Comparison of ENCODE assay signal across 10 mouse cellular contexts in the genomic region with DNA sequence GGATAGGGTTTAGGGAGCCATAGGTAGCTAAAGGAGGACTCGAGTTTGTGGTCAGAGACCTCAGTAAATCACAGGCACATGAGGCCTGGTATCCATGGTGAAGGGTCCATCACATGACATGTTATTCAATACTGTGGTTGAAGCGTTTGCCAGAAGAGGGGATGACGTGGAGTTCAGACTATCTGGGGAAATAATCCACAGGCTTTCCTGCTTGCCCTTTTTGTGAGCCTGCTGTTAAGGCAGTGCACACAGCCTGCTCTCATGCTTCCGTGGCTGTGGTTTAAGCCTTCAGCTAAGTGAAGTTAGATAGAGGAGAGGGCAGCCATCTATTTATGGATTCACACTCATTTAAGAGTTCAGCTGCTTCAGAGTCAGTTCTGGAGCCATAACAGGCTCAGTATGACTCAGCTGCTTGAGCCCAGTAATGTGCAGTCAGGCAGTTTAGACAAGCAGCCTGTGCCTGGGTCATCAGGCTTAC.
DNase-seq lines count a peak whose midpoint lies in the region; ATAC-seq and TF ChIP-seq lines count a peak whose summit lies in the region.
"Had no signal": no experiment of that assay in that cellular context is flagged by ENCODE, and none has a peak within 500 bp of the region (broad histone marks: within the 10 kb centered on the region; RNA-seq: fewer than 3 reads in every experiment).

No protein-coding gene starts in this region.

- H3K27ac ChIP-seq in kidney, postnatal 0 days: no peak overlapping the region
- H3K27ac ChIP-seq in midbrain, embryonic 13.5 days: no peak overlapping the region
- no peak overlapping the region for H3K27ac ChIP-seq in midbrain, postnatal 0 days (ENCODE audit: low read depth, low read length)
- H3K27ac ChIP-seq: forebrain, embryonic 13.5 days had no signal

- H3K27me3 ChIP-seq in kidney, postnatal 0 days (ENCODE audit: insufficient read depth, low read length): no peaks in the 10 kb centered on the region
- no peaks in the 10 kb centered on the region for H3K27me3 ChIP-seq in midbrain, embryonic 13.5 days
- H3K27me3 ChIP-seq in midbrain, postnatal 0 days (ENCODE audit: insufficient read depth, low read length): no peaks in the 10 kb centered on the region
- H3K27me3 ChIP-seq: forebrain, embryonic 13.5 days had no signal

- 37% methylated on average over 4 of the region's 4 CpGs for WGBS in kidney, postnatal 0 days
- 77% methylated on average over 4 of the region's 4 CpGs for WGBS in midbrain, embryonic 13.5 days
- 68% methylated on average over 4 of the region's 4 CpGs for WGBS in midbrain, postnatal 0 days

- TF ChIP-seq CTCF in kidney, postnatal 0 days (IDR thresholded peaks at IDR 0.05; ENCODE audit: low read depth): no peak
- no peak for TF ChIP-seq CTCF in midbrain, postnatal 0 days (IDR thresholded peaks at IDR 0.05)

- no peaks in the 10 kb centered on the region for H3K4me1 ChIP-seq in kidney, postnatal 0 days (replicated peaks; ENCODE audit: insufficient read depth, low read length)
- no peaks in the 10 kb centered on the region for H3K4me1 ChIP-seq in midbrain, embryonic 13.5 days (replicated peaks)
- no peaks in the 10 kb centered on the region for H3K4me1 ChIP-seq in midbrain, postnatal 0 days (ENCODE audit: insufficient read depth, low read length)
- H3K4me1 ChIP-seq: forebrain, embryonic 13.5 days had no signal

- H3K4me2 ChIP-seq in kidney, postnatal 0 days (ENCODE audit: low read length): no peak overlapping the region
- no peak overlapping the region for H3K4me2 ChIP-seq in midbrain, embryonic 13.5 days (replicated peaks)
- no peak overlapping the region for H3K4me2 ChIP-seq in midbrain, postnatal 0 days (ENCODE audit: low read depth, low read length, poor library complexity, severe bottlenecking)
- H3K4me2 ChIP-seq: forebrain, embryonic 13.5 days had no signal

- H3K9ac ChIP-seq in kidney, postnatal 0 days (ENCODE audit: low read depth, low read length): no peak overlapping the region
- no peak overlapping the region for H3K9ac ChIP-seq in midbrain, embryonic 13.5 days (replicated peaks)
- no peak overlapping the region for H3K9ac ChIP-seq in midbrain, postnatal 0 days (replicated peaks; ENCODE audit: low read length, poor library complexity, severe bottlenecking)
- H3K9ac ChIP-seq: forebrain, embryonic 13.5 days had no signal

- no peak overlapping the region for H3K4me3 ChIP-seq in kidney, postnatal 0 days (replicated peaks; ENCODE audit: low read depth, low read length)
- H3K4me3 ChIP-seq in midbrain, embryonic 13.5 days (replicated peaks): no peak overlapping the region
- no peak overlapping the region for H3K4me3 ChIP-seq in midbrain, postnatal 0 days (ENCODE audit: low read depth, low read length)
- H3K4me3 ChIP-seq: forebrain, embryonic 13.5 days had no signal

- no peaks in the 10 kb centered on the region for H3K9me3 ChIP-seq in kidney, postnatal 0 days (replicated peaks; ENCODE audit: low read length)
- no peaks in the 10 kb centered on the region for H3K9me3 ChIP-seq in midbrain, embryonic 13.5 days
- H3K9me3 ChIP-seq in midbrain, postnatal 0 days (ENCODE audit: low read length): no peaks in the 10 kb centered on the region
- H3K9me3 ChIP-seq: forebrain, embryonic 13.5 days had no signal

- H3K36me3 ChIP-seq in kidney, postnatal 0 days (ENCODE audit: insufficient read depth, low read length): peaks cover 6% of the 10 kb centered on the region; the same call in 1 of the 2 replicates
- peaks cover 68% of the 10 kb centered on the region for H3K36me3 ChIP-seq in midbrain, embryonic 13.5 days
- peaks cover 18% of the 10 kb centered on the region for H3K36me3 ChIP-seq in midbrain, postnatal 0 days (ENCODE audit: insufficient read depth, low read length)

- no peak for ATAC-seq in kidney, postnatal 0 days (replicated peaks; ENCODE audit: low FRiP score, low read depth)
- ATAC-seq in common myeloid progenitor, adult 5-6 weeks (replicated peaks; ENCODE audit: low read depth, poor library complexity, severe bottlenecking): peak; percentile 97
- ATAC-seq in hematopoietic stem cell, adult 5-6 weeks (replicated peaks in 1 of 2; ENCODE audit: insufficient read depth in 1 of 2, low FRiP score in 2 of 2, low TSS enrichment in 1 of 2, low read depth in 1 of 2, poor library complexity in 2 of 2, severe bottlenecking in 2 of 2): peak; percentile 92 to 93
- no peak for ATAC-seq in midbrain, embryonic 13.5 days
- ATAC-seq in midbrain, postnatal 0 days (ENCODE audit: low FRiP score): no peak
- ATAC-seq: forebrain, embryonic 13.5 days had no signal

- peak; percentile 12 for DNase-seq in kidney, postnatal 0 days (ENCODE audit: low spot score)
- DNase-seq in kidney, postnatal 36 days: no peak
- peak; percentile 7 for DNase-seq in CD4-positive helper T cell, adult 2 months (ENCODE audit: low read depth, low spot score)
- no peak for DNase-seq in cerebellum, postnatal 25 days
- DNase-seq in midbrain, postnatal 0 days (ENCODE audit: low spot score): no peak
- DNase-seq: kidney, postnatal 25 days had no signal

Comparison
In these comparisons a context has a peak if more than half of its experiments do, and no peak if none do; other contexts are left out.
1. DNase-seq: peak in kidney, postnatal 0 days (single experiment) and CD4-positive helper T cell, adult 2 months (single experiment); none in kidney, postnatal 36 days (0 of 2), cerebellum, postnatal 25 days (0 of 2) and midbrain, postnatal 0 days (single experiment).
2. ATAC-seq: peak in common myeloid progenitor, adult 5-6 weeks (single experiment) and hematopoietic stem cell, adult 5-6 weeks (2 of 2); none in kidney, postnatal 0 days (single experiment), midbrain, embryonic 13.5 days (single experiment) and midbrain, postnatal 0 days (single experiment).